Mouse (Mus musculus): ENCODE data around the gene Pth1r. TPM values are rescaled to one million over a fixed set of nuclear protein-coding genes. Genes with fewer than 3 reads are reported as not detected.

Gene Pth1r
- polyA plus RNA-seq, 1 experiment from 2014 or later, result 19.8 TPM

- Histone ChIP-seq H3K9ac (replicated peaks; ENCODE audit: low read depth, low read length) (no peak overlapping the region), H3K9me3 (ENCODE audit: control insufficient read depth, low read depth, low read length) (no peaks in the 10 kb centered on the region), H3K4me2 (replicated peaks; ENCODE audit: low read depth, low read length) (no peak overlapping the region; the same call in 1 of the 2 replicates), H3K4me1 (ENCODE audit: control insufficient read depth, insufficient read depth, low read length) (no peaks in the 10 kb centered on the region), H3K27me3 (ENCODE audit: control insufficient read depth, insufficient read depth, low read length) (no peaks in the 10 kb centered on the region), H3K27ac (ENCODE audit: low read length) (no peak overlapping the region; the same call in 1 of the 2 replicates), H3K36me3 (ENCODE audit: control insufficient read depth, insufficient read depth, low read length) (peaks cover 8% of the 10 kb centered on the region), H3K4me3 (ENCODE audit: low read depth, low read length) (no peak overlapping the region)
- 37% methylated on average over 5 of the region's 5 CpGs for WGBS
- ATAC-seq (ENCODE audit: insufficient number of reproducible peaks, insufficient read depth, low FRiP score, low read depth), result peak; percentile 79
Measured at GRCm38 (mm10) chr9:110709640-110710258, 37.2 kb downstream of the Pth1r start.

GRCm38 (mm10) chr9:110706784-110707183 lies 40.2 kb downstream of the Pth1r start:
- no peak for ATAC-seq (ENCODE audit: insufficient number of reproducible peaks, insufficient read depth, low FRiP score, low read depth)
- 84% methylated on average over 5 of the region's 5 CpGs for WGBS
- Histone ChIP-seq H3K27ac (ENCODE audit: low read length) (no peak overlapping the region), H3K36me3 (ENCODE audit: control insufficient read depth, insufficient read depth, low read length) (peaks cover 6% of the 10 kb centered on the region), H3K4me3 (ENCODE audit: low read depth, low read length) (no peak overlapping the region), H3K4me2 (replicated peaks; ENCODE audit: low read depth, low read length) (no peak overlapping the region), H3K4me1 (ENCODE audit: control insufficient read depth, insufficient read depth, low read length) (no peaks in the 10 kb centered on the region), H3K27me3 (ENCODE audit: control insufficient read depth, insufficient read depth, low read length) (no peaks in the 10 kb centered on the region), H3K9ac (replicated peaks; ENCODE audit: low read depth, low read length) (no peak overlapping the region), H3K9me3 (ENCODE audit: control insufficient read depth, low read depth, low read length) (no peaks in the 10 kb centered on the region)

GRCm38 (mm10) chr9:110703951-110704350 lies 43.0 kb downstream of the Pth1r start:
- no peak overlapping the region for H3K27ac ChIP-seq (ENCODE audit: low read length)
- no peak for ATAC-seq (ENCODE audit: insufficient number of reproducible peaks, insufficient read depth, low FRiP score, low read depth)
- H3K27me3 ChIP-seq (ENCODE audit: control insufficient read depth, insufficient read depth, low read length), result no peaks in the 10 kb centered on the region
- no peak overlapping the region for H3K4me3 ChIP-seq (ENCODE audit: low read depth, low read length)
- peaks cover 3% of the 10 kb centered on the region for H3K36me3 ChIP-seq (ENCODE audit: control insufficient read depth, insufficient read depth, low read length)
- H3K9me3 ChIP-seq (ENCODE audit: control insufficient read depth, low read depth, low read length), result no peaks in the 10 kb centered on the region
- 78% methylated on average over 6 of the region's 6 CpGs for WGBS
- no peaks in the 10 kb centered on the region for H3K4me1 ChIP-seq (ENCODE audit: control insufficient read depth, insufficient read depth, low read length)
- H3K4me2 ChIP-seq (replicated peaks; ENCODE audit: low read depth, low read length), result no peak overlapping the region
- no peak overlapping the region for H3K9ac ChIP-seq (replicated peaks; ENCODE audit: low read depth, low read length)

- 83% methylated on average over 1 of the region's 1 CpGs for WGBS
- H3K27me3 ChIP-seq (ENCODE audit: control insufficient read depth, insufficient read depth, low read length), result no peaks in the 10 kb centered on the region
- H3K4me2 ChIP-seq (replicated peaks; ENCODE audit: low read depth, low read length), result no peak overlapping the region
- ATAC-seq (ENCODE audit: insufficient number of reproducible peaks, insufficient read depth, low FRiP score, low read depth), result no peak
- H3K36me3 ChIP-seq (ENCODE audit: control insufficient read depth, insufficient read depth, low read length), result peaks cover 3% of the 10 kb centered on the region
- H3K4me3 ChIP-seq (ENCODE audit: low read depth, low read length), result no peak overlapping the region
- H3K9me3 ChIP-seq (ENCODE audit: control insufficient read depth, low read depth, low read length), result no peaks in the 10 kb centered on the region
- H3K9ac ChIP-seq (replicated peaks; ENCODE audit: low read depth, low read length), result no peak overlapping the region
- H3K27ac ChIP-seq (ENCODE audit: low read length), result no peak overlapping the region
- no peaks in the 10 kb centered on the region for H3K4me1 ChIP-seq (ENCODE audit: control insufficient read depth, insufficient read depth, low read length)
Measured at GRCm38 (mm10) chr9:110702848-110703247, 44.1 kb downstream of the Pth1r start.

- Histone ChIP-seq H3K9ac (replicated peaks; ENCODE audit: low read depth, low read length) (no peak overlapping the region), H3K27ac (ENCODE audit: low read length) (no peak overlapping the region), H3K4me1 (ENCODE audit: control insufficient read depth, insufficient read depth, low read length) (no peaks in the 10 kb centered on the region), H3K9me3 (ENCODE audit: control insufficient read depth, low read depth, low read length) (no peaks in the 10 kb centered on the region), H3K27me3 (ENCODE audit: control insufficient read depth, insufficient read depth, low read length) (no peaks in the 10 kb centered on the region), H3K4me2 (replicated peaks; ENCODE audit: low read depth, low read length) (no peak overlapping the region), H3K4me3 (ENCODE audit: low read depth, low read length) (no peak overlapping the region), H3K36me3 (ENCODE audit: control insufficient read depth, insufficient read depth, low read length) (no peaks in the 10 kb centered on the region; the same call in 1 of the 2 replicates)
- 75% methylated on average over 12 of the region's 12 CpGs for WGBS
- no peak for ATAC-seq (ENCODE audit: insufficient number of reproducible peaks, insufficient read depth, low FRiP score, low read depth)
Measured at GRCm38 (mm10) chr9:110701114-110702032, 45.6 kb downstream of the Pth1r start.

- Histone ChIP-seq H3K36me3 (ENCODE audit: control insufficient read depth, insufficient read depth, low read length) (no peaks in the 10 kb centered on the region; the same call in 1 of the 2 replicates), H3K4me3 (ENCODE audit: low read depth, low read length) (no peak overlapping the region), H3K27ac (ENCODE audit: low read length) (no peak overlapping the region), H3K4me1 (ENCODE audit: control insufficient read depth, insufficient read depth, low read length) (no peaks in the 10 kb centered on the region), H3K9ac (replicated peaks; ENCODE audit: low read depth, low read length) (no peak overlapping the region), H3K4me2 (replicated peaks; ENCODE audit: low read depth, low read length) (no peak overlapping the region), H3K27me3 (ENCODE audit: control insufficient read depth, insufficient read depth, low read length) (no peaks in the 10 kb centered on the region), H3K9me3 (ENCODE audit: control insufficient read depth, low read depth, low read length) (no peaks in the 10 kb centered on the region)
- ATAC-seq (ENCODE audit: insufficient number of reproducible peaks, insufficient read depth, low FRiP score, low read depth), result peak; percentile 56; the same call in 1 of the 2 replicates
- WGBS, result 88% methylated on average over 3 of the region's 3 CpGs
Measured at GRCm38 (mm10) chr9:110699574-110699973, 47.4 kb downstream of the Pth1r start.

- Histone ChIP-seq H3K9me3 (ENCODE audit: control insufficient read depth, low read depth, low read length) (no peaks in the 10 kb centered on the region), H3K27me3 (ENCODE audit: control insufficient read depth, insufficient read depth, low read length) (no peaks in the 10 kb centered on the region), H3K9ac (replicated peaks; ENCODE audit: low read depth, low read length) (no peak overlapping the region), H3K27ac (ENCODE audit: low read length) (no peak overlapping the region), H3K36me3 (ENCODE audit: control insufficient read depth, insufficient read depth, low read length) (peaks cover 3% of the 10 kb centered on the region; the same call in 1 of the 2 replicates), H3K4me3 (ENCODE audit: low read depth, low read length) (no peak overlapping the region), H3K4me2 (replicated peaks; ENCODE audit: low read depth, low read length) (no peak overlapping the region), H3K4me1 (ENCODE audit: control insufficient read depth, insufficient read depth, low read length) (no peaks in the 10 kb centered on the region)
- whole genome bisulfite sequencing, result 88% methylated on average over 3 of the region's 3 CpGs
- ATAC-seq (ENCODE audit: insufficient number of reproducible peaks, insufficient read depth, low FRiP score, low read depth), result no peak
Measured at GRCm38 (mm10) chr9:110697465-110697864, 49.5 kb downstream of the Pth1r start.

GRCm38 (mm10) chr9:110696427-110696826 lies 50.5 kb downstream of the Pth1r start:
- ATAC-seq (ENCODE audit: insufficient number of reproducible peaks, insufficient read depth, low FRiP score, low read depth), result no peak
- H3K27ac ChIP-seq (ENCODE audit: low read length), result no peak overlapping the region
- no peak overlapping the region for H3K9ac ChIP-seq (replicated peaks; ENCODE audit: low read depth, low read length)
- no peak overlapping the region for H3K4me3 ChIP-seq (ENCODE audit: low read depth, low read length)
- 86% methylated on average over 5 of the region's 5 CpGs for WGBS
- no peaks in the 10 kb centered on the region for H3K9me3 ChIP-seq (ENCODE audit: control insufficient read depth, low read depth, low read length)
- H3K27me3 ChIP-seq (ENCODE audit: control insufficient read depth, insufficient read depth, low read length), result no peaks in the 10 kb centered on the region
- H3K36me3 ChIP-seq (ENCODE audit: control insufficient read depth, insufficient read depth, low read length), result peaks cover 3% of the 10 kb centered on the region; the same call in 1 of the 2 replicates
- no peak overlapping the region for H3K4me2 ChIP-seq (replicated peaks; ENCODE audit: low read depth, low read length)
- no peaks in the 10 kb centered on the region for H3K4me1 ChIP-seq (ENCODE audit: control insufficient read depth, insufficient read depth, low read length)

All from stomach, embryonic 14.5 days (tissue).